Mouse (Mus musculus) liver, embryonic 14.5 days (tissue): ENCODE measurements at regions not wholly inside any gene's neighbourhood (a gene's known extent, or its start where the extent isn't known, plus 50 kb on each side); places are given as distances from the start of the nearest gene placed in this dataset.

Experiments used
- CTCF ChIP-seq: IDR thresholded peaks from 2 replicates; pipeline ENCODE4 v1.5.1; 2016; ENCODE audit warnings: antibody characterized with exemption, low read depth, control low read depth
- EP300 ChIP-seq: IDR thresholded peaks from 2 replicates; pipeline ENCODE4 v1.6.1; 2016; ENCODE audit warnings: antibody characterized with exemption, low read depth

- no peak for TF ChIP-seq CTCF
- no peak for TF ChIP-seq EP300
These were observed 70.3 kb downstream of the Gadd45g start for GRCm38 (mm10) chr13:51916666-51917240.
